Mouse (Mus musculus): ENCODE data around the gene Bace2. TPM values are rescaled to one million over a fixed set of nuclear protein-coding genes. Genes with fewer than 3 reads are reported as not detected.

The Bace2 gene
- total and polyA plus RNA-seq, 3 experiments = not detected

- Histone ChIP-seq H3K36me3 (ENCODE audit: control insufficient read depth in 1 of 2, insufficient read depth in 2 of 2, low read length in 2 of 2) (0 out of 4 replicates have a peak, but pooled peaks cover 0 to 4% of the 10 kb centered on the region in 2 experiments), H3K27ac (ENCODE audit: control insufficient read depth, low read depth, low read length) (no peak overlapping the region), H3K9ac (ENCODE audit: control insufficient read depth, low read depth, low read length, poor library complexity, severe bottlenecking) (no peak overlapping the region), H3K27me3 (ENCODE audit: control insufficient read depth in 1 of 2, insufficient read depth in 2 of 2, low read length in 2 of 2) (no peaks in the 10 kb centered on the region; a peak in 1 of 4 replicates), H3K4me3 (ENCODE audit: control insufficient read depth in 1 of 2, insufficient read depth in 1 of 2, low read depth in 2 of 2, low read length in 2 of 2) (no peak overlapping the region), H3K4me1 (ENCODE audit: control insufficient read depth in 1 of 2, insufficient read depth in 2 of 2, low read length in 2 of 2) (peaks cover 0 to 5% of the 10 kb centered on the region in 2 experiments; a peak in 3 of 4 replicates), H3K79me2 (ENCODE audit: control insufficient read depth, insufficient read depth, low read length, poor library complexity) (no peaks in the 10 kb centered on the region), H3K9me3 (replicated peaks; ENCODE audit: insufficient read depth, low read length) (no peaks in the 10 kb centered on the region)
- TF ChIP-seq TCF12 (IDR thresholded peaks at IDR 0.05; ENCODE audit: low read depth, low read length) (no peak), RAD21 (IDR thresholded peaks at IDR 0.05; ENCODE audit: low read depth, low read length) (peak; percentile 91), MAX (IDR thresholded peaks at IDR 0.05; ENCODE audit: low read length) (no peak), NELFE (IDR thresholded peaks at IDR 0.05; ENCODE audit: low read depth, low read length) (no peak), SIN3A (IDR thresholded peaks at IDR 0.05; ENCODE audit: low read length) (peak; percentile 48; the same call in 1 of the 2 replicates), SMC3 (IDR thresholded peaks at IDR 0.05; ENCODE audit: low read depth, low read length) (peak; percentile 98), CTCF (IDR thresholded peaks at IDR 0.05 in 2 of 3, conservative IDR thresholded peaks at IDR 0.05 in 1 of 3; ENCODE audit: control insufficient read depth in 1 of 3, insufficient read depth in 1 of 3, low read depth in 2 of 3, low read length in 3 of 3, poor library complexity in 1 of 3, severe bottlenecking in 1 of 3) (peak; percentile 74 to 97 (median 96)), ZC3H11A (IDR thresholded peaks at IDR 0.05; ENCODE audit: low read depth, low read length) (peak; percentile 90), ZNF384 (IDR thresholded peaks at IDR 0.05; ENCODE audit: low read depth, low read length) (no peak), MYC (IDR thresholded peaks at IDR 0.05; ENCODE audit: low read depth, low read length) (0 out of 2 replicates have a peak, but pooled peaks have one; percentile 45), TBP (IDR thresholded peaks at IDR 0.05; ENCODE audit: low read depth, low read length) (no peak), USF1 (IDR thresholded peaks at IDR 0.05; ENCODE audit: low read depth, low read length) (no peak), GATA1 (IDR thresholded peaks at IDR 0.05; ENCODE audit: low read depth, low read length) (0 out of 2 replicates have a peak, but pooled peaks have one; percentile 17), EP300 (IDR thresholded peaks at IDR 0.05; ENCODE audit: low read depth in 1 of 2, low read length in 2 of 2) (peak in 1 of 2 experiments; percentile 20; a peak in 1 of 4 replicates), BHLHE40 (IDR thresholded peaks at IDR 0.05; ENCODE audit: borderline replicate concordance, low read depth, low read length) (no peak), MAFK (IDR thresholded peaks at IDR 0.05; ENCODE audit: borderline replicate concordance, low read depth, low read length) (no peak), HCFC1 (IDR thresholded peaks at IDR 0.05; ENCODE audit: low read depth, low read length) (no peak), KAT2A (conservative IDR thresholded peaks at IDR 0.05; ENCODE audit: low read depth, low read length) (no peak), GABPA (IDR thresholded peaks at IDR 0.05; ENCODE audit: low read depth, low read length) (no peak)
- peak; percentile 86 for DNase-seq (ENCODE audit: low read depth, low spot score)
Observed at GRCm38 (mm10) chr16:97443670-97444263, 87.2 kb downstream of the Bace2 start.

- TF ChIP-seq TBP (IDR thresholded peaks at IDR 0.05; ENCODE audit: low read depth, low read length) (no peak), ZNF384 (IDR thresholded peaks at IDR 0.05; ENCODE audit: low read depth, low read length) (no peak), GATA1 (IDR thresholded peaks at IDR 0.05; ENCODE audit: low read depth, low read length) (no peak), EP300 (IDR thresholded peaks at IDR 0.05; ENCODE audit: low read depth in 1 of 2, low read length in 2 of 2) (no peak), GABPA (IDR thresholded peaks at IDR 0.05; ENCODE audit: low read depth, low read length) (no peak), CTCF (IDR thresholded peaks at IDR 0.05 in 2 of 3, conservative IDR thresholded peaks at IDR 0.05 in 1 of 3; ENCODE audit: control insufficient read depth in 1 of 3, insufficient read depth in 1 of 3, low read depth in 2 of 3, low read length in 3 of 3, poor library complexity in 1 of 3, severe bottlenecking in 1 of 3) (no peak), MAX (IDR thresholded peaks at IDR 0.05; ENCODE audit: low read length) (no peak)
- H3K36me3 ChIP-seq (ENCODE audit: control insufficient read depth in 1 of 2, insufficient read depth in 2 of 2, low read length in 2 of 2) = 0 out of 4 replicates have a peak, but pooled peaks cover 0 to 4% of the 10 kb centered on the region in 2 experiments
Observed at GRCm38 (mm10) chr16:97447386-97447785, 90.8 kb downstream of the Bace2 start.

More at GRCm38 (mm10) chr16:97447386-97447785, 90.8 kb downstream of the Bace2 start:
- H3K9me3 ChIP-seq (replicated peaks; ENCODE audit: insufficient read depth, low read length) = no peaks in the 10 kb centered on the region
- peak; percentile 50 for DNase-seq (ENCODE audit: low read depth, low spot score)
- peaks cover 0 to 5% of the 10 kb centered on the region in 2 experiments; a peak in 3 of 4 replicates for H3K4me1 ChIP-seq (ENCODE audit: control insufficient read depth in 1 of 2, insufficient read depth in 2 of 2, low read length in 2 of 2)
- H3K27me3 ChIP-seq (ENCODE audit: control insufficient read depth in 1 of 2, insufficient read depth in 2 of 2, low read length in 2 of 2) = no peaks in the 10 kb centered on the region; a peak in 1 of 4 replicates
- no peak overlapping the region for H3K4me3 ChIP-seq (ENCODE audit: control insufficient read depth in 1 of 2, insufficient read depth in 1 of 2, low read depth in 2 of 2, low read length in 2 of 2)
- H3K79me2 ChIP-seq (ENCODE audit: control insufficient read depth, insufficient read depth, low read length, poor library complexity) = no peaks in the 10 kb centered on the region
- no peak overlapping the region for H3K27ac ChIP-seq (ENCODE audit: control insufficient read depth, low read depth, low read length)
- H3K9ac ChIP-seq (ENCODE audit: control insufficient read depth, low read depth, low read length, poor library complexity, severe bottlenecking) = no peak overlapping the region
